Mouse (Mus musculus): ENCODE data around the gene Whamm. TPM values are rescaled to one million over a fixed set of nuclear protein-coding genes. Genes with fewer than 3 reads are reported as not detected.
A peak's percentile ranks its signal among the peaks of the same experiment; 100 is the strongest.

The Whamm gene
- total RNA-seq (2022), result 10 to 100 TPM; 20.6 to 23.8 (median 21.0) TPM

DNA sequence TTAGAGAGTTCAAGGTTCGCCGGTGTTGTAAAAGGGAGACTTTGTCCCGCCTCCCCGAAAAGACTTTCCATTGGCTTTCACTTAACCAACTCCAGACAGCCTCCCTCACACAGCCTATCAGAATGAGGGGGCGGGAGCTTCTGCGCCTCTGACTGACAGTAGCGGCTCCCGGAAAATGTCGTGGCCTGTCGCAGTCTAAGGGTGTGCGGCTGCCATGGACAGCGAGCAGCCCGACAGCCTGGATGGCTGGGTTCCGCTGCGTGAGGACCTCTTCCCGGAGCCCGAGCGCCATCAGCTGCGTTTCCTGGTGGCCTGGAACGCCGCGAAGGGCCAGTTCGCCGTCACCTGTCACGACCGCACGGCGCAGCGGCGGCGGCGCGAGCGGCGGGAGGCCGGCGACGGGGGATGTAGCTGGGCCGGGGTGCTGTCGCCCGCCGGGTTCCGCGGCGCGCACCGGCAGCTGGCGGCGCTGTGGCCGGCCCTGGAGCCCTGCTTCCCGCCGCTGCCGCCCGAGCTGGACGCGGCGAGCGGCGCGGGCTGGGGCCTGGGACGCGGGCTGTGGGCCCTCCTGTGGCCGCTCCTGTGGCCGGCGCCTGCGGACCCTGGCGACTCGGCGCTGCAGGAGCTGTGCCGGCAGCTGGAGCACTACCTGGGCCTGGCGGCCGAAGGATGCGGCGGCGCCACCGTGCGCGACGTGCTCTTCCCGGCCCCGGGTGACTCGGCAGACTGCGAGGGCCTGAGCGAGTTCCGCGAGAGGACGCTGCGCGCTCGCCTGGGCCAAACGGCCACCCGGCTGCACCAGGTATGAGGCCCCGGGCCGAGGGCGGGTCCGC lies at the start of gene Whamm:
Gene Whamm (plus strand): TSS at position 159 of the 833 bp plus-strand sequence.
- peak; percentile 92 to 93 for DNase-seq (ENCODE audit: low spot score in 2 of 2)

DNA sequence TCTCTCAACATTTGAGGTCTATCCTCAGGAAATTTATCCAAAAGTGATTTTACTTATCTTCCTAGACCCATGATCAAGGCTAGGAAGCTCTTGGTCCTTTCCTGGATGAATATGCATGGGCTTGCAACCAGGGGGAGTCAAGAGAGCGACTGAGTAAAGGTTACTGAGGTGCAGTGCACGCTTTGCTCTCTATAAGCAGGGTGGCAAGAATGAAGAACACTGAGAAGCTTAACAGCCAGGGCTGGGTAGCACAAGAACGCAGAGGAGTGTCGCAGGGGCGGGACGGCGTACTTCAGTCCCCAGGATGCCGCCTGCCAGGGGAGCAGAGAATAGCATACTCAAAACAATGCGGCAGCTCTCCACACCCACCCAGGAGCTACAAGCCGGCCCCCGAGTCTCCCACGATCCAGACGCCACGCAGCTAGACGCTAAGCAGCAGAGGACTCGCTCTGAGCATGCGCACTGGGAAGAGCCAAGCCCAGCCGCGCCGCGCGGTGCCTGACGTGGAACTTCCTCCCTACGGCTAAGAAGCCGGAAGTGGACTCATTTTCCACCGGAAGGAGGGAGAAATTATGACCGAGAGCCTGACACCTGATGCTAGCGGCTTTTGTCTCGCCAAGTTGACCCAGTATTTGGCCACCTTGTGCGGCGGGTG lies 47.9 kb upstream of the Whamm start:
- peak; percentile 89 to 91 for DNase-seq (ENCODE audit: low spot score in 2 of 2)

DNA sequence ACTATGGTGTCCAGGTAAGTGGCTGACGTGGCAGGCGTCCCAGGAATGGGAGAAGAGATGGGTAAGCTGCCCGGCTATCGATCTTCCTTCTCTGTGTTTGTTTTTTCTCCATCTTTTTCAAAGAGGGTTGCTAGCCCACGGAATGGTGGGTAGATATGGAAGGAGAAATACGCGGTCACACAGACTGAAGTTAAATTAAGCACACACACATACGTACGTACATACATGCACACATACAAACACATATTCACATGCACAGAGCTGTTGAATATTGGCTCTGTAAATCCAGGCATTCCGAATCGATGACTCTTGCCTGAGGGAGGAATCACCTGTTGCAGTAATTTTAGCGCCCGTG lies 47.4 kb upstream of the Whamm start:
- no peak for DNase-seq (ENCODE audit: low spot score in 2 of 2)

DNA sequence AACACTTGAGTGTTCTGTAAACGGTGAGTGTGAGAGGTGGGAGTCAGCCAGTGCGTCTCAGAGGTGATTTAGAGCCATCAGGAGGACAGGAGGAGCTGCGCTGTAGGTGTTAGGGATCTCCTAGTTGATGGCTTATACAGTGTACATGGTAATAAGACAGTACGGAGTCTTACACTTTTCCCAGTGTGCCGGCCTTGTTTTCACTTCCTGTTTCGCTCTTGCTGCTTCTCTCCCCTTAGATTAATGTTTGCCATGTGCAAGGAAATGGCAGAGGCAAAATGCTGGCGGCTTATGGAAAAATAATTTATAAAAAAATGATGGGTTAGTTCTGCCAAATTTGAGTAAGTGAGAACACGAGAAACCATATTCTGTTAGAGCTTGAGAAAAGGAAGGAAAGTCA lies 42.1 kb upstream of the Whamm start:
- DNase-seq (ENCODE audit: low spot score in 2 of 2), result no peak

DNA sequence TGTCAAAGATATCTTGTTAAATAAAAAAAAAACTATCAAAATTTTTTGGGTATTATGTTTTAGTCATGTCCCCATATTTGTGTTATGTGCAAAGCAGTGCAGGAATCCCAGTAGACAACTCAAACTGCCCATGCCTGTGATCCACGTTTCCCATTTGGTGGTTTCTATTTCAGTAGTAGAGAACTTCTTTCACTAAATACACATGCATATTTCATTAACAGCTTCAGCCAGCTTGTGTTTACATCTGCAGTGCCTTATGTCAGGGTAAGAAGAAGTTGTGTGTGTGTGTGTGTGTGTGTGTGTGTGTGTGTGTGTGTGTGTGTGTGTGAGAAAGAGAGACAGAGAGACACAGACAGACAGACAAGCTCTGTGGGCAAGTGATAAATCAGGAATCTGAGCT lies 39.6 kb upstream of the Whamm start:
- DNase-seq (ENCODE audit: low spot score in 2 of 2), result no peak

DNA sequence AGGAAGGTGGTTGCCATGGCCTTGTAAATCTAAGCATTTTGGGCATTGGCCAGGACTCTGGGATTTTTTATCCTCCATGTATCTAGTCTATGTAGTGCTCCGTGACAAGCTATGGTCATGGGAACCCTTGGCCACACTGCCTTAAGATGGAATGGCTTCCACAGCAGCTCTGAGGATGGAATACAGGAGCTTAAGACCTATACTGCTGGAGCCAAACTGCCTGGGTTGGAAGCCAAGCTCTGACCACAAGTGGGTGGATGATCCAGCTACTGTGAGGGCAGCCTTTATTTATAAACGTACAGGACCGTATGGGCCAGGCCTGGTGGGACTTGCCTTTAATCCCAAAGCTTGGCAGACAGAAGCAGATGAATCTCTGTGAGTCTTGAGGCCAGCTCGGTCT lies 34.6 kb upstream of the Whamm start:
- no peak for DNase-seq (ENCODE audit: low spot score in 2 of 2)

DNA sequence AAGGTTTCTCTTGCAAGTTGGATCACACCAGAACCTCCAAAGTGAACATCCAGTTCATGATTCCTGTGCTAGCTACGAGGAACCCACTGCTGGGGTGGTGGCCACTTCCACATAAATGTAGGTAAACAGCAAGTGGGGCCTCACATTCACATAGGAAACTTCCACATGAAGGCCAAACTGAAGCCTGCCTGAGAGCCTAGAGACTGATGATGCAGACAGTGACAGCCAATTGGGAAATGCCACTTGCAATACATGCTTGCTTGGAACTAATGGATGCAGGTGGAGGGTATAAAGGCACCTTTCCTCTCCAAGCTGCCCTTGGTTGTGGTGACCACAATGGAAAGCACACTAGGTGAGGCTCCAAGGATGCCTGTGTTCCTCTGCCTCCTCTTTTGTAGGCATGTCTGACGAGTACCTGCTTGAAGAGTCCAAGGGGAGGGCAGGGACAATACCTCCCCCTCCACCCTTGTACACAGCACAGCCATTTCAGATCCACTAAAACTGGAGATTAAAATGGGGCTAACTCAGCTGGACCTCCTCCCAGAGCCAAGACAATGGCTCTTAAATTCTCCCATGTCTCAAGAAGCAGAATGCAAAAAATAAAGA lies 32.9 kb upstream of the Whamm start:
- peak in 1 of 2 experiments; percentile 53 for DNase-seq (ENCODE audit: low spot score in 2 of 2)

DNA sequence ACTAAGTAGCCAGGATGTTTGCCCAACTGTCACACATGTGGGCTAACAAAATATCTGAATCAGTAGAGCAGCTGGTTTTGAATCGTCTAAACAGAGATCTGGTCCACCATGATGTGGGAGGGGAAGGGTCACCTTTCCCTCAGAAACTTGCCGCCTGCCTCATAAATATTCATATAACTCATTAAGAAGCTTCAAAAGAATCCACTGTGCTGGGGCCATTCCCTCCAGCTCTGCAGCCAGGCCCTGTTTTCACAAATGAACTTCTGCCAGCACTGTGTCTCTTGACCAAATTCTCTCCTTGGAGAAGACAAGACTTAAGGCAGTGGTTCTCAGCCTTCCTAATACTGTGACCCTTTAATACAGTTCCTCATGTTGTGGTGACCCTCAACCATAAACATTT lies 31.5 kb upstream of the Whamm start:
- DNase-seq (ENCODE audit: low spot score in 2 of 2), result peak; percentile 33 to 40

DNA sequence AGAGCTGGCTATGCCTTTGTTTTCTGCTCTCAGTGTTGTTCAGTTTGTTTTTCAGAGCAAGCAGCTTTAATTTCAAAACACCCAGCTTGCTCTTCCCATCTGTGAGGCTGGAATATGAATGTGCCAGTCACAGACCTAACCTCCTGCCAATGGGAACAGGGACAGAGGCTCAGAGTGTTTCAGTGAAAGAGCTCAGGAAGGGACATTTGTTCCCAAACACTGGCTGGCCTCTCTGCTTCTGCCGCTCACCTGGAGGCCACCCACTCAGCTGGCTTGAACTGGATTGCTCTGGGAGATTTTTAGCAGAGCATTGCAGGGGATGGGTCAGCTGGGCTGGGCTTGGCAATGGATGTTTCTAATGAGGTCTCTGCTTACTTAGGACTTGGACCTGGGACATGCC lies 30.1 kb upstream of the Whamm start:
- peak; percentile 31 to 33 for DNase-seq (ENCODE audit: low spot score in 2 of 2)

DNA sequence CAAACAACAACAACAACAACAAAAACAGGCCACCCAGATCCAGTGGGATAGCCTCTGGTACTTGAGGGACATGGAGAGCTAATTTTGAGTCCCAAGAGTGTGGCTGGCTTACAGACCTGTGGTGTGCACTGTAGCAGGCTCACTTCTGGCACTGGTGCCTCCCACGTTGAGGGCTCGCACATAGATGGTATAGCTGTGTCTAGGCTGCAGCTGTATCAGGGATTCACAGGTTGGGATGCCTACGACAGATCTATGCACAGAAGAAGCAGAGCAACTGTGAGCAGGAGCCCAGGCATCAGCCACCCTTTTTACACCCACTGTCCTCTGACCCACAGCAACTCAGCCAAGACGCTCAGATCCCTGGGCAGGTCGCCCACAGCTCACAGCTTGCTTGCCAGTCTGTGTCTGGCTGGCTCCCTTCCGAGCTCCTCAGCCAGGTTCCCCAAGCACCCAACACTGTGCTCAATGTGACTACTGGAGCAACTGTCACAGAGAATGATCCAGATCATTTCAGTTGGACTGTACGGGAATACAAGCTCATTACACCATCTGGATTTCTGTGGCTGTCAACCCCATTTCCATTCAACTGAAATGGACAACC lies 29.0 kb upstream of the Whamm start:
- peak; percentile 78 to 84 for DNase-seq (ENCODE audit: low spot score in 2 of 2)

DNA sequence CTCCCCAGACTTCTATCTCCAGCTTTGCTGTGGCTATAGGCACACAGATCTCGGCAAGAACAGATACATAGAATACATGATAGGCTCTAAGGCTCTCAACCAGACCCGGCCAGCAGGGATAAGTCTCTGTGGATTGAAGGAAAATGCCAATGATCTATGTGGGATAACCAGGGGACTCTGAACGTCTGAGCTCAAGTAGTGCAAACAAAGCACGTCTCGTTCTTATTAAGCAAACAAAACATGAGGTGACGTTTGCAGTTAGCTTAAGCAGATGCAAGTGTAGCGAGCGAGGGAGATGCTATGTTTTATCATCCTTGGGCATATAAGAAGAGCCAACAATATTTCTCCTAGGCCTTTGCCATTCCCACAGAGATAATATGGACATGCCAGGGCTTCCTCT lies 28.1 kb upstream of the Whamm start:
- DNase-seq (ENCODE audit: low spot score in 2 of 2), result no peak

DNA sequence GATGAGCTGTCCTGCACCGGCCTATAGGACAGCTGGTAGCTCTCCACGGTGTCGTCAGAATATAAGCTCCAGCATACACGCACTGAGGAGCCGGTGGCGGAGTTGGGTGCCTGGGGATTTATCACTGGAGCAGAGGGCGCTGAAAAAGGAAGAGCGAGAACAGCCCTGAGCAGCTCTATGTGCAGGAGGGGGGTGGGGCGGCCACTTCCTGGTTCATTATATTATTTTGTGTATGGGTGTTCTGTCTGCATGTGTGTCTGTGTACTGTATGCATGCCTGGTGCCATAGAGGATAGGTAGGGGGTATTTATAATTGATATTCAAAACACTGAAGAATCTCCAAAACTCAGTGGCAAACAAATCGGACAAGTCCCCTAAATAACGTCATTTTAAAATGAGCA lies 22.2 kb upstream of the Whamm start:
- DNase-seq (ENCODE audit: low spot score in 2 of 2), result no peak

DNA sequence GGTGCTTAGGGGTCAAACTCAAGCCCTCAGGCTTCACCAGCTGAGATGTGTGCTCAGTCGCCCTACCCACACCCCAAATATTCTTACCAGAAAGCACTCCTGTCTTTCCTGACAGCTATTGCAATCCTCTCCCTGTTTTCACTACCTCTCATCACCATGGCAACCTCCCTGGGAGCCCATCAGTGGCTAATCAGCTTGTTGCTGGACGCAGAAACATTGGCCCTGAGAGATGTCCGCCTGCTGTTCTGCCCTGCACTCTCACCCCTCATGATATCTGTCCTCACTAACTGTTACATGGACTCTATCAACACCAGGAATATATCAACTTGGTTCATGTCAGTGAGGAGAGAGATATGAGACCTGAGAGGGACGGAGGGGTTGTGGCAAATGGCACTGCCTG lies 17.5 kb upstream of the Whamm start:
- DNase-seq (ENCODE audit: low spot score in 2 of 2), result no peak

DNA sequence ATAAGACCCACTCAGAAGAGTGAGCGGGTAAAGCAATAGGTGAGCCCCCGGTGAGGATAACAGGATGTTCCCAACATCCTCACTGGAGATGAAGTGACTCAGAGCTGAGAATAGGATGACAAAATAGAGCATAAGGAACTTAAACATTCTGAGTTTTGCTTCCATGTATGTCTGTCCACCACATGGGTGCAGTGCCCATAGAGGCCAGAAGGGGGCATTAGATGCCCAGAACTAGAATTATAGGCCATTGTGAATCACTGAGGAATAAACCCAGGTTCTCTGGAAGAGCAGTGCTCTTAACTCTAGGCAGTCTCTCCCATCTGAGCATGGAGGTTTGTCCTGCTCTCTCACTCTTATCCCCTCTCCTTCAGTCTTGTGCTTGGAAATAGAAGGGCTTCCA lies 16.7 kb upstream of the Whamm start:
- DNase-seq (ENCODE audit: low spot score in 2 of 2), result no peak

DNA sequence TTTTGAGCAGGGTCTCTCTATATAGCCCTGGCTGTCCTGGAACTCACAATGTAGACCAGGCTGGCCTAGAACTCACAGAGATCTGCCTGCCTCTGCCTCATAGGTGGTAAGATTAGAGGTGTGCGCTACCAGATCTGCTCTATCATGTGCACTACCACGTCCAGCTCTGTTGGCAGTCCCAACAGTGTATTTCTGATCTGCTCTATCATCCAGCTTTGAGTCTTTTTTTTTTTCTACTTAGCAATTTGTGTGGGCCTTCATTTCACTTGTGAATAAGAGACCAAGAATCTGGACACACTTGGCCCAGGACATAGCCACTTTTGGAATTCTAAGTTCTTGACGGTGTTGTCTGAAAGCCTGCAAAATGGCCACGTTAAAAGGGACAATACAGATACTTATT lies 14.2 kb upstream of the Whamm start:
- no peak for DNase-seq (ENCODE audit: low spot score in 2 of 2)

DNA sequence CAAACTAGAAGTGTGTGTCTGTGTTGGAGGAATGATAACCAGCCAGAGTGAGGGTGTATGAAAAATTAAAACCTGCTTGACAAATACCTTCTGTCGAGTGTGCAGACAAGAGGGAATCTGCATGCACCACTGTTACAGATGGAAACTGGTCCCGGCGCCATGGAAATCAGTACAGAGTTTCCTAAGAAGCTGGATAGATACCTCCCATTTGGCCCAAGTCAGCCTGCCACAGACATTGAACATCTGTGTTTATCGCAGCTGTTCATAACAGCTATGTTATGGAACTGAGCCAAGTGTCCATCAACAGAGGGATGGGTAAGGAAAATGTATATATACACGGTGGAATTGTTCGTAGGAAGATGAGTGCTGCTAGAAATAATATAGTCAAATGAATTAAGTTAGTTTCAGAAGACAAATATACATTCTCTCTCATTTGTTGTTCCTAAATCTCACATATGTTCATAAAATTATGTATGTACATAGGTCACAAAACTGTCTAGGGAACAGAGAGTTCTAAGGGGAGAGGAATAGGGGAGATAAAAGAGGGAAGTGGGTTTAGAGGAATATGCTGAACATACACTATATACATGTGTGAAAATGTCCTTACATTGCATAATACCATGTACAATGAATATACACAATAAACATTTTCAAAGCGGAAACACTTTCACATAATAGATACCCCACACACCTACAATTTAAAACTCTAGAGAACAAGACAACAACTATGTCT lies 13.6 kb upstream of the Whamm start:
- no peak for DNase-seq (ENCODE audit: low spot score in 2 of 2)

DNA sequence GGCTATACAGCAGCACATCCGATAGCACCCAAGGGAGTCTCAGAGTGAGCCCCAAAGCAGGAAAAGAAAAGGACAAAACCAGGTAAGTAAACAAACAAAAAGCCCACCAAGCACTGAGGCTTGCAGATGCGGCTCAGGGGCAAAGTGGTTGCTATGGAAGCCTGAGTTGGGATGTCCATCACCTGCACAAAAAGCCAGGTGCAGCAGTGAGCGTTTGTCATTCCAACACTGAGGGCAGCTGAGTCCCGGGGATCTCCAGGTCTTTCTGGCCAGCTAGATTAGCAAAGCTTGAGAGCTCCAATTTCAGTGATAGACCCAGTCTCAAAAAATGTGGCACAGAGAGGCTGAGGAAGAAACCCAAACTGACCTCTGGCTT lies 13.1 kb upstream of the Whamm start:
- no peak for DNase-seq (ENCODE audit: low spot score in 2 of 2)

DNA sequence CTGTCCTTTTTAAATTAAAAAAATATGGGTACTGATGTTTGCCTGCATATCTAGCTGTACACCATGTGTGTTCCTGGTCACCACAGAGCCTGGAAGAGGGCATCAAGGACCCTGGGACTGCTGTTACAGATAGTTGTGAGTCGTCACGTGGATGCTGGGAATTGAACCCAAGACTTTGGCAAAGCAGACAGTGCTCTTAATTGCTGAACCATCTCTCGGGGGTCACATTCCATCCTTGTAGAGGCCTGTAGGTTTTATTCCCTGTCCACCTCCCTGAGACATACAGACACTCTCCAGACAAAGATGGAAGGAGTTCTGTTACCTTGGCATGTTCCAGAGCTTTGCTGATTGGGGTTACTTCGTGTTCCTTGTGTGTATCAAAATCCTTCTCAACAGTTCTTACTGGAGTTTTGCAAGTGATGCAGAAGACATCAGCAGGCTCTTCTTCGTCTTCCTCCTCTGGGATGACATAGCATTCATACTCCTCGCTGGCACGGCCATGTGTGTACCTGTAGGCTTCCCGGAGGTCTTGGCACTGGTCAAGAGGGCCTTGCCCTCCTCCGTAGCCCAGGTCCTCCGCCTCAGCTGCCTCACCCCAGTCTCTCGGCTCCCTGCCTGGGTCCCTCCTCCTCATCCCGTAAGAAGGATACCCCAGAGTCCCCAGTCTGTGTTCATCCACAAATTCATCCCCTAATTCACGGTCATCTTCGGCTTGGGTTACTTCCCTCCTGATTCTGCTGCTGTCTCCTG lies 11.7 kb upstream of the Whamm start:
- DNase-seq (ENCODE audit: low spot score in 2 of 2), result no peak

DNA sequence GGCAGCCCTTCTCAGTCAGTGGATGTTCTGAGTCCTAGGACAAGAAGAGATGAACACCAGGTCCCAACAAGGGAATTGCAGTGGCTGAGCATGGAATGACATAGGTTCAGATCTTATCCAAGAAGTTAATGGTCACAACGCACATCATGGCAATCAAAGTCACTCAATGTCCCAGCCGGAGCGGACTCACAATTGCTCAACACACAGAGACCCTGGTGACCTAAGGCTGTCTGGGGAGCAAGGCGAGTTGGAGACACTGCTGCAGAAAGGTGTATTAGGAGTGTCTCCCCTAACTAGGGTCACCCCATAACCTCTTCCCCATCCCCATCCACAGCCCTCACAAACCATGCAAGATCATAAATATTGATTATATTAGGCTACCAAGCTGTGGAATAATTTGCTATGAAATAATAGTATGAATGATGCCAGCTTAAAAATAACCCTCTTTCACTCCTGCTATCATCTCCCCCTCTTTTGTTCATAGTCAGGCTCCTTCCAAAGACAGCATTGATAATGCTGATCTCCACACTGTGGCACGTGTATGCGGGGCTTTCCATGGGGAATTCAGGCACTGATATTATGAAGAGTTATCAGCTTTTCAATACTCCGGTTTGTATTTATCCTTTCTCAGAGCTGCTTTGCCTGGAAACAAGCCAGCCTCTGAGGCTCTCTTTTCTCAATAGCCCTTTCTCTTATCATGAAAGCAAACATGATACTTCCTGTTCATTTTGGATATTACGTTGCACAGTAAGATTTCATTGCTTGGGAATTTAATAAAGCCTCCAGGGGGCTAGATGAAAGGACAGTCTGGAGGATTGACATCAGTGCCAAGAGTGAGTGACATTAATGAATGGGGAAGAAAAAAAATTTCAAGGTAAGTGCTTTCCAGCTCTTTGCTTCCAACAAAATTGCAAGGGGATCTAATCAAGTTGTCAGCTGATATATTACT lies 10.7 kb upstream of the Whamm start:
- DNase-seq (ENCODE audit: low spot score in 2 of 2), result no peak

DNA sequence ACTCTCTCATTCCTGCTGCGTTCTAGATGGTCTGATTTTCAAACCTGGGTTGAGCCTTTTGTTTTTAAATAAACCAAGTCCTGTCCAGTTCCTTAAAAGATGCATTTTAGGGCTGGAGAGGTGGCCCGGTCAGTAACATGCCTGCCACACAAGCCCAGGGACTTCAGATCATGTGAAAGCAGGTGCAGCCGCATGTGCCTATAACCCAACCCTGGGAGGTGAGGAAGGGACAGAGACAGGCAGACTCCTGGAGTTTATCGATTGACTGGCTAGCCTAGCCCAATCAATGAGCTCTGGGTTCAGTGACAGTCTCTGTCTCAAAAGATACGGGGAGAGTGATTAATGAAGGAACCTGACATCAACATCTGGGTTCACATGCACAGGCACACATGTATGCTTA lies 9.9 kb upstream of the Whamm start:
- no peak for DNase-seq (ENCODE audit: low spot score in 2 of 2)
